Mouse (Mus musculus) heart, adult 9 months (tissue): ENCODE data around the gene Gla.
A peak's percentile ranks its signal among the peaks of the same experiment; 100 is the strongest.

Experiments used
- DNase-seq, 2 experiments: peaks; one replicate each; pipeline ENCODE4 v3.0.0; 2022; ENCODE audit warnings: low spot score in 2 of 2

The Gla gene

GRCm38 (mm10) chrX:134600659-134601379 lies at the start of gene Gla, which contains the start of gene Hnrnph2:
Gene Gla (minus strand): TSS chrX:134601125.
Gene Hnrnph2 (plus strand): TSS chrX:134601179.
- DNase-seq: peak; percentile 93 to 96

GRCm38 (mm10) chrX:134648031-134648692 lies 47.2 kb upstream of the Gla start:
- DNase-seq: peak; percentile 19 to 70

- DNase-seq: no peak
Measured at GRCm38 (mm10) chrX:134647421-134647820, 46.5 kb upstream of the Gla start.

GRCm38 (mm10) chrX:134646338-134646737 lies 45.4 kb upstream of the Gla start:
- no peak for DNase-seq

GRCm38 (mm10) chrX:134641000-134641760 lies 40.3 kb upstream of the Gla start:
- DNase-seq: no peak

GRCm38 (mm10) chrX:134635860-134636259 lies 34.9 kb upstream of the Gla start:
- DNase-seq: peak in 1 of 2 experiments; percentile 4

- no peak for DNase-seq
Measured at GRCm38 (mm10) chrX:134635111-134635510, 34.2 kb upstream of the Gla start.

- no peak for DNase-seq
Measured at GRCm38 (mm10) chrX:134632710-134633109, 31.8 kb upstream of the Gla start.

- DNase-seq: no peak
Measured at GRCm38 (mm10) chrX:134628200-134628599, 27.3 kb upstream of the Gla start.

- DNase-seq: no peak
Measured at GRCm38 (mm10) chrX:134623350-134623749, 22.4 kb upstream of the Gla start.

- DNase-seq: no peak
Measured at GRCm38 (mm10) chrX:134621685-134622084, 20.8 kb upstream of the Gla start.

GRCm38 (mm10) chrX:134620254-134620865 lies 19.4 kb upstream of the Gla start:
- DNase-seq: no peak

- DNase-seq: no peak
Measured at GRCm38 (mm10) chrX:134619695-134620094, 18.8 kb upstream of the Gla start.

GRCm38 (mm10) chrX:134614306-134614705 lies 13.4 kb upstream of the Gla start:
- DNase-seq: no peak

GRCm38 (mm10) chrX:134612285-134612959 lies 11.5 kb upstream of the Gla start:
- DNase-seq: peak; percentile 46 to 54

GRCm38 (mm10) chrX:134610984-134611383 lies 10.1 kb upstream of the Gla start:
- no peak for DNase-seq

GRCm38 (mm10) chrX:134609472-134609871 lies 8.5 kb upstream of the Gla start:
- peak in 1 of 2 experiments; percentile 6 for DNase-seq

- no peak for DNase-seq
Measured at GRCm38 (mm10) chrX:134601380-134602120, 625 bp upstream of the Gla start.

- DNase-seq: no peak
Measured at GRCm38 (mm10) chrX:134599922-134600565, 881 bp downstream of the Gla start.

- DNase-seq: no peak
Measured at GRCm38 (mm10) chrX:134589836-134590235, 11.1 kb downstream of the Gla start.
